Mouse (Mus musculus): ENCODE measurements around the gene Adra2a. TPM values are rescaled to one million over a fixed set of nuclear protein-coding genes. Genes with fewer than 3 reads are reported as not detected.

Gene Adra2a
- polyA plus RNA-seq, 1 experiment from 2014 or later: 1.5 TPM

- Histone ChIP-seq H3K9ac (ENCODE audit: low read depth, low read length) (no peak overlapping the region), H3K4me3 (ENCODE audit: low read length) (no peak overlapping the region)
- WGBS: 76% methylated on average over 7 of the region's 7 CpGs
Measured at GRCm38 (mm10) chr19:54068447-54068846, 24.5 kb downstream of the Adra2a start.

GRCm38 (mm10) chr19:54070521-54070920, 26.6 kb downstream of the Adra2a start:
- Histone ChIP-seq H3K27ac (ENCODE audit: low read depth, low read length) (no peak overlapping the region), H3K4me1 (ENCODE audit: control insufficient read depth, insufficient read depth, low read length) (no peaks in the 10 kb centered on the region), H3K4me2 (replicated peaks; ENCODE audit: low read depth, low read length) (no peak overlapping the region), H3K4me3 (ENCODE audit: low read length) (no peak overlapping the region), H3K9me3 (ENCODE audit: control insufficient read depth, low read length) (no peaks in the 10 kb centered on the region), H3K36me3 (ENCODE audit: control insufficient read depth, insufficient read depth, low read length) (no peaks in the 10 kb centered on the region), H3K9ac (ENCODE audit: low read depth, low read length) (no peak overlapping the region), H3K27me3 (ENCODE audit: control insufficient read depth, insufficient read depth, low read length) (no peaks in the 10 kb centered on the region)
- ATAC-seq (ENCODE audit: low FRiP score, low TSS enrichment): no peak
- WGBS: 62% methylated on average over 5 of the region's 5 CpGs

More at GRCm38 (mm10) chr19:54068447-54068846, 24.5 kb downstream of the Adra2a start:
- Histone ChIP-seq H3K4me2 (replicated peaks; ENCODE audit: low read depth, low read length) (no peak overlapping the region), H3K4me1 (ENCODE audit: control insufficient read depth, insufficient read depth, low read length) (no peaks in the 10 kb centered on the region), H3K36me3 (ENCODE audit: control insufficient read depth, insufficient read depth, low read length) (no peaks in the 10 kb centered on the region), H3K9me3 (ENCODE audit: control insufficient read depth, low read length) (no peaks in the 10 kb centered on the region), H3K27ac (ENCODE audit: low read depth, low read length) (no peak overlapping the region), H3K27me3 (ENCODE audit: control insufficient read depth, insufficient read depth, low read length) (no peaks in the 10 kb centered on the region)
- ATAC-seq (ENCODE audit: low FRiP score, low TSS enrichment): no peak

DNA sequence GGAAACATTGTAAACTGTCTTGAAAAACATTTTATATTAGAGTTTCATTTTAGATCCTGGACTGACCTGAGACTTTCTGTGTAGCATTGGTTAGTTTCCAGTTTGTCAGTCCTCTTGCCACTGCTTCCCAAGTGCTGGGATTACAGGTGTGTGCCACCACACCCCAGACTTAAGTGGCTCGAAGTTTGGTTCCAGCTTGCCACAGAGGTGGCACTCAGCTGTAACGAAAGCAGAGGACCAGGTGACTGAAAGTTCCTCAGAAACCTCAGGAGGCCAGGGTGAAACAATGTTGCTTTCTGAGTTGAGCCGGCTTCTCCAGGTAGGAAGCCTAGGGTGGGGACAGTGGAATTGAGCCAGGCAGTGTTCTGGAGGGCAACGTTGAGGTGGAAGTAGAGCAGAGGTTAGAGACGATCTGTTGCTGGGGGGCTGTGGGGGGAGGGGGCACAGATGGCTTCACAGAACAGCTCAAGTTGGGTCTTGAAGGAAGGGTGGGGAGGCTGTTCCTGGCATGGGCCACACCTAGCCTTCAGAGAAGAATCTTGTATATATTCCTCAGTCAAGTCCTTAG, 28.4 kb downstream of the Adra2a start:
- Histone ChIP-seq H3K4me2 (replicated peaks; ENCODE audit: low read depth, low read length) (no peak overlapping the region), H3K4me1 (ENCODE audit: control insufficient read depth, insufficient read depth, low read length) (no peaks in the 10 kb centered on the region), H3K9me3 (ENCODE audit: control insufficient read depth, low read length) (no peaks in the 10 kb centered on the region), H3K27ac (ENCODE audit: low read depth, low read length) (no peak overlapping the region), H3K36me3 (ENCODE audit: control insufficient read depth, insufficient read depth, low read length) (no peaks in the 10 kb centered on the region), H3K4me3 (ENCODE audit: low read length) (no peak overlapping the region), H3K9ac (ENCODE audit: low read depth, low read length) (no peak overlapping the region), H3K27me3 (ENCODE audit: control insufficient read depth, insufficient read depth, low read length) (no peaks in the 10 kb centered on the region)
- ATAC-seq (ENCODE audit: low FRiP score, low TSS enrichment): no peak
- WGBS: 78% methylated on average over 5 of the region's 5 CpGs

GRCm38 (mm10) chr19:54076362-54077349, 32.7 kb downstream of the Adra2a start:
- no peak overlapping the region for H3K9ac ChIP-seq (ENCODE audit: low read depth, low read length)
- no peak overlapping the region for H3K4me3 ChIP-seq (ENCODE audit: low read length)
- H3K4me1 ChIP-seq (ENCODE audit: control insufficient read depth, insufficient read depth, low read length): no peaks in the 10 kb centered on the region
- 34% methylated on average over 10 of the region's 10 CpGs for WGBS
- no peaks in the 10 kb centered on the region for H3K36me3 ChIP-seq (ENCODE audit: control insufficient read depth, insufficient read depth, low read length)
- H3K27ac ChIP-seq (ENCODE audit: low read depth, low read length): no peak overlapping the region
- H3K9me3 ChIP-seq (ENCODE audit: control insufficient read depth, low read length): no peaks in the 10 kb centered on the region
- H3K4me2 ChIP-seq (replicated peaks; ENCODE audit: low read depth, low read length): no peak overlapping the region
- no peak for ATAC-seq (ENCODE audit: low FRiP score, low TSS enrichment)
- H3K27me3 ChIP-seq (ENCODE audit: control insufficient read depth, insufficient read depth, low read length): no peaks in the 10 kb centered on the region

GRCm38 (mm10) chr19:54081303-54081702, 37.4 kb downstream of the Adra2a start:
- Histone ChIP-seq H3K4me1 (ENCODE audit: control insufficient read depth, insufficient read depth, low read length) (no peaks in the 10 kb centered on the region), H3K27me3 (ENCODE audit: control insufficient read depth, insufficient read depth, low read length) (no peaks in the 10 kb centered on the region), H3K4me2 (replicated peaks; ENCODE audit: low read depth, low read length) (no peak overlapping the region), H3K9ac (ENCODE audit: low read depth, low read length) (no peak overlapping the region), H3K9me3 (ENCODE audit: control insufficient read depth, low read length) (no peaks in the 10 kb centered on the region), H3K4me3 (ENCODE audit: low read length) (no peak overlapping the region), H3K27ac (ENCODE audit: low read depth, low read length) (no peak overlapping the region), H3K36me3 (ENCODE audit: control insufficient read depth, insufficient read depth, low read length) (no peaks in the 10 kb centered on the region)
- ATAC-seq (ENCODE audit: low FRiP score, low TSS enrichment): no peak
- WGBS: 85% methylated on average over 9 of the region's 9 CpGs

DNA sequence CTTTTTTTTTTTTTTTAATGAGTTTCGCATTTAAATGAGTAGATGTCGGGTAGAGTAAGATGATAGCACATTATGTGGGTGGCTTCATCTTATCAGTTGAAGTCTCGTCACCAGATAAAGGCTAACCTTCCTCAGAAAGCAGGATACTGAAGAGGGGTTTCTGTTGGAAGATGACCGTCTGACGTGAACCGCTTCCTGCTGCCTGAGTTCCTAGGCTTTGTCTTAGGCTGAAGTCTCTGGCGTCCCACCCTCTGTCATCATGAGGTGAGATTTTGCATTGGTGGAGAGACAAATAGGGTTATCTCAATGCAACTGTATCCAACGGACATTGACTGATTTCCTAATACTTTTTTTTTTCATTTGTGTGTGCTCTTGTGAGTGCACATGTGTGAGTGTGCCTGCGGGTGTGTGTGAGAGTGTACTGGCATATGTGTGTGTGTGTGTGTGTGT, 37.8 kb downstream of the Adra2a start:
- no peaks in the 10 kb centered on the region for H3K27me3 ChIP-seq (ENCODE audit: control insufficient read depth, insufficient read depth, low read length)
- WGBS: 88% methylated on average over 9 of the region's 9 CpGs
- ATAC-seq (ENCODE audit: low FRiP score, low TSS enrichment): no peak
- H3K4me3 ChIP-seq (ENCODE audit: low read length): no peak overlapping the region
- no peaks in the 10 kb centered on the region for H3K4me1 ChIP-seq (ENCODE audit: control insufficient read depth, insufficient read depth, low read length)
- no peak overlapping the region for H3K9ac ChIP-seq (ENCODE audit: low read depth, low read length)
- H3K36me3 ChIP-seq (ENCODE audit: control insufficient read depth, insufficient read depth, low read length): no peaks in the 10 kb centered on the region
- H3K4me2 ChIP-seq (replicated peaks; ENCODE audit: low read depth, low read length): no peak overlapping the region
- H3K27ac ChIP-seq (ENCODE audit: low read depth, low read length): no peak overlapping the region
- H3K9me3 ChIP-seq (ENCODE audit: control insufficient read depth, low read length): no peaks in the 10 kb centered on the region

DNA sequence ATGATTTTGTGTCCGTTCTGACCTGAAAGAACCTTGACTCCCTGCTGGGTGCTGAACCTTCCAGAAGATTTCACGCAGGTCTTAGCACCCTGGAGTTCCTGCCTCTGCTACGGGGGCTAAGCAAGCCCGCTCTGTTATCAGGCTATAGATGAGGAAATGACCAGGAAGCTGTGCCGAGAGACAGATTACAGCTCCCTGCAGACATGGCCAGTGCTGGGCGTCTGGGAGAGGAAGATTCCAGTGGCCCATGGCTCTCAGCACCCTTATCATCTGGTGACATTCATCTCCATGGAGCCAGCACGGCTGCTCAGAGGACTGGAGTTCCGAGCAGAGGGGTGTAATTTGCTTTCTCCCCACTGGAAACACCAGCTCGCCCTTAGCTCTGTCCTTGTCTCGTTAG, 43.4 kb downstream of the Adra2a start:
- no peak for ATAC-seq (ENCODE audit: low FRiP score, low TSS enrichment)
- no peak overlapping the region for H3K27ac ChIP-seq (ENCODE audit: low read depth, low read length)
- 56% methylated on average over 10 of the region's 10 CpGs for WGBS
- no peaks in the 10 kb centered on the region for H3K4me1 ChIP-seq (ENCODE audit: control insufficient read depth, insufficient read depth, low read length)
- H3K4me2 ChIP-seq (replicated peaks; ENCODE audit: low read depth, low read length): no peak overlapping the region
- no peak overlapping the region for H3K4me3 ChIP-seq (ENCODE audit: low read length)
- no peaks in the 10 kb centered on the region for H3K36me3 ChIP-seq (ENCODE audit: control insufficient read depth, insufficient read depth, low read length)
- H3K9ac ChIP-seq (ENCODE audit: low read depth, low read length): no peak overlapping the region
- no peaks in the 10 kb centered on the region for H3K27me3 ChIP-seq (ENCODE audit: control insufficient read depth, insufficient read depth, low read length)
- no peaks in the 10 kb centered on the region for H3K9me3 ChIP-seq (ENCODE audit: control insufficient read depth, low read length)

GRCm38 (mm10) chr19:54093599-54093998, 49.6 kb downstream of the Adra2a start:
- Histone ChIP-seq H3K36me3 (ENCODE audit: control insufficient read depth, insufficient read depth, low read length) (no peaks in the 10 kb centered on the region), H3K9me3 (ENCODE audit: control insufficient read depth, low read length) (no peaks in the 10 kb centered on the region), H3K4me3 (ENCODE audit: low read length) (no peak overlapping the region), H3K9ac (ENCODE audit: low read depth, low read length) (no peak overlapping the region), H3K4me1 (ENCODE audit: control insufficient read depth, insufficient read depth, low read length) (no peaks in the 10 kb centered on the region), H3K27me3 (ENCODE audit: control insufficient read depth, insufficient read depth, low read length) (no peaks in the 10 kb centered on the region), H3K27ac (ENCODE audit: low read depth, low read length) (no peak overlapping the region), H3K4me2 (replicated peaks; ENCODE audit: low read depth, low read length) (no peak overlapping the region)
- no peak for ATAC-seq (ENCODE audit: low FRiP score, low TSS enrichment)
- 84% methylated on average over 3 of the region's 3 CpGs for WGBS

- no peak overlapping the region for H3K4me3 ChIP-seq (ENCODE audit: low read length)
- H3K36me3 ChIP-seq (ENCODE audit: control insufficient read depth, insufficient read depth, low read length): no peaks in the 10 kb centered on the region
- H3K4me1 ChIP-seq (ENCODE audit: control insufficient read depth, insufficient read depth, low read length): no peaks in the 10 kb centered on the region
- H3K27ac ChIP-seq (ENCODE audit: low read depth, low read length): no peak overlapping the region
- WGBS: 81% methylated on average over 5 of the region's 5 CpGs
- no peaks in the 10 kb centered on the region for H3K27me3 ChIP-seq (ENCODE audit: control insufficient read depth, insufficient read depth, low read length)
- H3K9me3 ChIP-seq (ENCODE audit: control insufficient read depth, low read length): no peaks in the 10 kb centered on the region
- no peak overlapping the region for H3K9ac ChIP-seq (ENCODE audit: low read depth, low read length)
- no peak overlapping the region for H3K4me2 ChIP-seq (replicated peaks; ENCODE audit: low read depth, low read length)
- no peak for ATAC-seq (ENCODE audit: low FRiP score, low TSS enrichment)
Measured at GRCm38 (mm10) chr19:54095716-54096115, 51.8 kb downstream of the Adra2a start.
